In the genomic region with DNA sequence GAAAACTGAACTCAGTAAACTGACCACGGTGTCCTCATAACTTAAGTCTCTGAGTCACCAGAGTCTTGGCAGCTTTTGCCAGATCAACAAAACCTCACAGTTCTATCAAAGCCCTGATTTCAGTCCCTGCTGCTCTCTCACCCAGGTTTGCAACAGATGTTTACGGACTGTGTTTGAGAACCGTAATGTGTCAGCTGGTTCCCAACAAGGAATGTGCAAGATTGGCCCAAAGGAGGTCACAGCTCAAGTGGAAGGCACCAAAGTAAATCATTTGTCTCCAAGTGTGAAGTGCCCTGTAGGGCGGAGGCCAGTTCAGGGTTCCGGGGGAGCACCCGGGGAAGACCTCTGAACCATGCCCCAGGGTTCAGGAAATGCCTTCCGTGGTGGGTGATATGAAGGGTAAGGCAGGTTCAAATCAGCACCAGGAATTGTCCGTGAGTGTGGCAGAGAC, we compare ENCODE assay signal across 8 mouse cellular contexts. TPM values are rescaled to one million over a fixed set of nuclear protein-coding genes. Genes with fewer than 3 reads are reported as not detected.
DNase-seq lines count a peak whose midpoint lies in the region; ATAC-seq and TF ChIP-seq lines count a peak whose summit lies in the region.

No protein-coding gene starts in this region.

- no peak overlapping the region for H3K9ac ChIP-seq in neural tube, embryonic 12.5 days

- no peak overlapping the region for H3K4me2 ChIP-seq in neural tube, embryonic 12.5 days (replicated peaks)
- H3K4me2 ChIP-seq in myocyte (ENCODE audit: low read depth): peak overlapping the region; percentile 68

- no peaks in the 10 kb centered on the region for H3K27me3 ChIP-seq in neural tube, embryonic 12.5 days (replicated peaks)
- no peaks in the 10 kb centered on the region for H3K27me3 ChIP-seq in kidney, adult 2 months (replicated peaks; ENCODE audit: control insufficient read depth, insufficient read depth, low read length)
- no peaks in the 10 kb centered on the region for H3K27me3 ChIP-seq in myocyte (ENCODE audit: control insufficient read depth, insufficient read depth, insufficient read length)

- H3K4me3 ChIP-seq in neural tube, embryonic 12.5 days: no peak overlapping the region
- H3K4me3 ChIP-seq in kidney, adult 2 months (ENCODE audit: insufficient read depth, low read depth, low read length): no peak overlapping the region
- H3K4me3 ChIP-seq in myocyte: no peak overlapping the region

- ATAC-seq in neural tube, embryonic 12.5 days (ENCODE audit: low FRiP score, low read depth): peak; percentile 19; the same call in 1 of the 2 replicates

- H3ac ChIP-seq in myocyte (ENCODE audit: control insufficient read depth, insufficient read length): no peak overlapping the region

- no peak for TF ChIP-seq CTCF in kidney, adult 2 months (conservative IDR thresholded peaks at IDR 0.05; ENCODE audit: insufficient read depth, insufficient read length, low read depth, low read length)

- H3K36me3 ChIP-seq in neural tube, embryonic 12.5 days: no peaks in the 10 kb centered on the region
- no peaks in the 10 kb centered on the region for H3K36me3 ChIP-seq in kidney, adult 2 months (ENCODE audit: control insufficient read depth, insufficient read depth, low read length)
- H3K36me3 ChIP-seq in myocyte (ENCODE audit: control insufficient read depth, insufficient read depth): no peaks in the 10 kb centered on the region

- no peak for DNase-seq in neural tube, embryonic 10.5 days (ENCODE audit: extremely low spot score, low spot score)
- DNase-seq in gastrocnemius, postnatal 25 days: peak; percentile 32
- DNase-seq in kidney, adult 2 months: peak; percentile 85
- no peak for DNase-seq in spleen, postnatal 4 days (ENCODE audit: low spot score in 2 of 2)
- DNase-seq in embryo, embryonic 10 days (ENCODE audit: low spot score): no peak
- no peak for DNase-seq in ovary, postnatal 36 days (ENCODE audit: low spot score)

- peaks cover 18% of the 10 kb centered on the region for H3K4me1 ChIP-seq in neural tube, embryonic 12.5 days
- peaks cover 22% of the 10 kb centered on the region for H3K4me1 ChIP-seq in kidney, adult 2 months (ENCODE audit: control insufficient read depth, insufficient read depth, low read length)

- TF ChIP-seq POLR2A in kidney, adult 2 months (IDR thresholded peaks at IDR 0.05; ENCODE audit: low read depth, low read length): no peak
- no peak for TF ChIP-seq POLR2A in myocyte (IDR thresholded peaks at IDR 0.05; ENCODE audit: insufficient read length, low read depth)

- no peaks in the 10 kb centered on the region for H3K9me3 ChIP-seq in neural tube, embryonic 12.5 days

- no peaks in the 10 kb centered on the region for H3K79me2 ChIP-seq in myocyte (ENCODE audit: control insufficient read depth, insufficient read depth)

- 69% methylated on average over 8 of the region's 8 CpGs for WGBS in neural tube, embryonic 12.5 days
- 28% methylated on average over 8 of the region's 8 CpGs for WGBS in kidney, adult 2 months

- no peak overlapping the region; the same call in 1 of the 2 replicates for H3K27ac ChIP-seq in neural tube, embryonic 12.5 days
- H3K27ac ChIP-seq in kidney, adult 2 months (ENCODE audit: insufficient read depth, low read depth, low read length): peak overlapping the region; percentile 58; the same call in 1 of the 2 replicates

TF ChIP-seq in myocyte, 11 proteins besides CTCF, POLR2A, EP300 and RAD21:
- TF ChIP-seq MYOD1 (IDR thresholded peaks at IDR 0.05; ENCODE audit: control insufficient read depth in 1 of 3, insufficient read length in 2 of 3, low read depth in 2 of 3): peak in 1 of 3 experiments; percentile 27
- TF ChIP-seq E2F4 (IDR thresholded peaks at IDR 0.05; ENCODE audit: insufficient read depth): no peak

RNA-seq across cellular contexts. Expression of a gene that starts 36.9 kb away (rescaled TPM):
- 19.5 and 20.7 TPM in 2 replicates for polyA plus RNA-seq in neural tube, embryonic 12.5 days (2016; fragmentation: Nextera tagmentation; extraction: Ambion mirVana)
- 10 to 100 TPM; 18.6 to 19.2 TPM for total RNA-seq in gastrocnemius, postnatal 25 days (2021)
- polyA plus RNA-seq in kidney, adult 2 months (2012; rRNA removed): 2.3 and 2.8 TPM in 2 replicates
- 2.8 TPM for polyA plus RNA-seq in myocyte (2012; fragmentation: generic; extraction: Trizol)

Comparison
In these comparisons a context has a peak if more than half of its experiments do, and no peak if none do; other contexts are left out.
1. DNase-seq: peak in gastrocnemius, postnatal 25 days (single experiment) and kidney, adult 2 months (single experiment); none in neural tube, embryonic 10.5 days (single experiment), spleen, postnatal 4 days (0 of 2), embryo, embryonic 10 days (single experiment) and ovary, postnatal 36 days (single experiment).